Mouse (Mus musculus): ENCODE measurements around the gene Vat1. TPM values are rescaled to one million over a fixed set of nuclear protein-coding genes. Genes with fewer than 3 reads are reported as not detected.
"Not testable (repeated sequence)": the region's sequence is repeated elsewhere in the genome, so short reads cannot be mapped to it uniquely, and the experiment has no call there.

Vat1 gene
- total RNA-seq, 2 experiments from 2014 or later = 53.0 to 64.9 TPM

- not testable (repeated sequence) for DNase-seq (ENCODE audit: low spot score in 2 of 2)
Measured at GRCm38 (mm10) chr11:101446860-101447259, 19.2 kb downstream of the Vat1 start.

GRCm38 (mm10) chr11:101446319-101446718, 19.7 kb downstream of the Vat1 start:
- DNase-seq (ENCODE audit: low spot score in 2 of 2) = no peak

GRCm38 (mm10) chr11:101442760-101443159, 23.3 kb downstream of the Vat1 start:
- DNase-seq (ENCODE audit: low spot score in 2 of 2) = no peak

- DNase-seq (ENCODE audit: low spot score in 2 of 2) = peak; percentile 93 to 99
Measured at GRCm38 (mm10) chr11:101442127-101442693, 23.8 kb downstream of the Vat1 start, which contains the start of gene Rpl27. TSS of gene Rpl27 (plus strand) at chr11:101442298.

- DNase-seq (ENCODE audit: low spot score in 2 of 2) = not testable (repeated sequence)
Measured at GRCm38 (mm10) chr11:101441450-101442126, 24.4 kb downstream of the Vat1 start.

GRCm38 (mm10) chr11:101438006-101438405, 28.0 kb downstream of the Vat1 start:
- not testable (repeated sequence) for DNase-seq (ENCODE audit: low spot score in 2 of 2)

GRCm38 (mm10) chr11:101436916-101437315, 29.1 kb downstream of the Vat1 start:
- DNase-seq (ENCODE audit: low spot score in 2 of 2) = no peak

- DNase-seq (ENCODE audit: low spot score in 2 of 2) = no peak
Measured at GRCm38 (mm10) chr11:101435831-101436230, 30.2 kb downstream of the Vat1 start.

GRCm38 (mm10) chr11:101433396-101433795, 32.6 kb downstream of the Vat1 start:
- no peak for DNase-seq (ENCODE audit: low spot score in 2 of 2)

- DNase-seq (ENCODE audit: low spot score in 2 of 2) = no peak
Measured at GRCm38 (mm10) chr11:101431327-101431726, 34.7 kb downstream of the Vat1 start.

- DNase-seq (ENCODE audit: low spot score in 2 of 2) = no peak
Measured at GRCm38 (mm10) chr11:101426165-101426564, 39.9 kb downstream of the Vat1 start.

GRCm38 (mm10) chr11:101424925-101425813, 40.9 kb downstream of the Vat1 start, which contains the start of the genes Rundc1 and Ptges3l:
TSS of gene Rundc1 (plus strand) at chr11:101425085.
TSS of gene Ptges3l (minus strand) at chr11:101425333.
- DNase-seq (ENCODE audit: low spot score in 2 of 2) = peak; percentile 94 to 98

GRCm38 (mm10) chr11:101424105-101424851, 41.8 kb downstream of the Vat1 start, which contains the start of gene Gm27029:
TSS of gene Gm27029 (minus strand) at chr11:101424796.
- no peak for DNase-seq (ENCODE audit: low spot score in 2 of 2)

- no peak for DNase-seq (ENCODE audit: low spot score in 2 of 2)
Measured at GRCm38 (mm10) chr11:101420148-101420547, 45.9 kb downstream of the Vat1 start.

- DNase-seq (ENCODE audit: low spot score in 2 of 2) = no peak
Measured at GRCm38 (mm10) chr11:101419610-101420009, 46.4 kb downstream of the Vat1 start.

- DNase-seq (ENCODE audit: low spot score in 2 of 2) = no peak
Measured at GRCm38 (mm10) chr11:101418991-101419390, 47.0 kb downstream of the Vat1 start.

GRCm38 (mm10) chr11:101417101-101417855, 48.8 kb downstream of the Vat1 start, which contains the start of gene Aarsd1:
TSS of gene Aarsd1 (minus strand) at chr11:101417615.
- DNase-seq (ENCODE audit: low spot score in 2 of 2) = peak; percentile 90 to 91

- DNase-seq (ENCODE audit: low spot score in 2 of 2) = no peak
Measured at GRCm38 (mm10) chr11:101416433-101417100, 49.5 kb downstream of the Vat1 start.

- no peak for DNase-seq (ENCODE audit: low spot score in 2 of 2)
Measured at GRCm38 (mm10) chr11:101415306-101415705, 50.7 kb downstream of the Vat1 start.

Measured in layer of hippocampus, postnatal 14 days (tissue).